In genomic region chr15:81917201-81917600, GRCm38 (mm10) we compare ENCODE assay signal across 10 mouse cellular contexts. TPM values are rescaled to one million over a fixed set of nuclear protein-coding genes. Genes with fewer than 3 reads are reported as not detected.
A peak's percentile ranks its signal among the peaks of the same experiment; 100 is the strongest.
DNase-seq lines count a peak whose midpoint lies in the region; ATAC-seq and TF ChIP-seq lines count a peak whose summit lies in the region.
"Had no signal": no experiment of that assay in that cellular context is flagged by ENCODE, and none has a peak within 500 bp of the region (broad histone marks: within the 10 kb centered on the region; RNA-seq: fewer than 3 reads in every experiment).

No protein-coding gene starts in this region.

- 0 out of 2 replicates have a peak, but pooled peaks have one; percentile 8 for TF ChIP-seq POLR2A in heart, adult 2 months (IDR thresholded peaks at IDR 0.05; ENCODE audit: insufficient read depth, low read depth, low read length)

- H3K36me3 ChIP-seq in heart, adult 2 months (ENCODE audit: control insufficient read depth, insufficient read depth, low read length), result no peaks in the 10 kb centered on the region
- H3K36me3 ChIP-seq in kidney, embryonic 16.5 days (ENCODE audit: insufficient read depth, low read length), result peaks cover 48% of the 10 kb centered on the region
- peaks cover 96% of the 10 kb centered on the region for H3K36me3 ChIP-seq in megakaryocyte, embryonic 14.5 days (replicated peaks; ENCODE audit: low read length)

- no peak for TF ChIP-seq EP300 in heart, adult 2 months (IDR thresholded peaks at IDR 0.05; ENCODE audit: insufficient read depth, low read depth, low read length)

- ATAC-seq in kidney, embryonic 16.5 days (ENCODE audit: low FRiP score, low TSS enrichment), result no peak
- no peak for ATAC-seq in megakaryocyte, adult 5-6 weeks (ENCODE audit: poor library complexity, severe bottlenecking)

- no peak for DNase-seq in heart, adult 2 months
- no peak for DNase-seq in heart, adult 9 months (ENCODE audit: low spot score in 2 of 2)
- no peak for DNase-seq in kidney, adult 8-10 months
- DNase-seq in left cerebral cortex, postnatal 25 days (ENCODE audit: low spot score in 2 of 2), result no peak

- H3K9me3 ChIP-seq in kidney, embryonic 16.5 days (ENCODE audit: low read length), result no peaks in the 10 kb centered on the region
- H3K9me3 ChIP-seq in megakaryocyte, embryonic 14.5 days, result no peaks in the 10 kb centered on the region
- H3K9me3 ChIP-seq: embryonic facial prominence, embryonic 13.5 days; heart, embryonic 10.5 days; hindbrain, embryonic 13.5 days had no signal

- no peaks in the 10 kb centered on the region for H3K79me2 ChIP-seq in heart, adult 2 months (replicated peaks; ENCODE audit: control insufficient read depth, insufficient read depth, low read length)

- no peak overlapping the region for H3K4me3 ChIP-seq in heart, adult 2 months
- H3K4me3 ChIP-seq in kidney, embryonic 16.5 days (ENCODE audit: low read length), result no peak overlapping the region
- H3K4me3 ChIP-seq in megakaryocyte, embryonic 14.5 days (replicated peaks), result peak overlapping the region; percentile 30
- H3K4me3 ChIP-seq: embryonic facial prominence, embryonic 13.5 days; heart, embryonic 10.5 days; hindbrain, embryonic 13.5 days had no signal

- WGBS in heart, adult 2 months, result 83% methylated on average over 12 of the region's 12 CpGs
- WGBS in kidney, embryonic 16.5 days, result 62% methylated on average over 12 of the region's 12 CpGs

- 0 out of 2 replicates have a peak, but pooled peaks cover 1% of the 10 kb centered on the region for H3K4me1 ChIP-seq in heart, adult 2 months (ENCODE audit: control insufficient read depth, insufficient read depth, low read length)
- 0 out of 2 replicates have a peak, but pooled peaks cover 3% of the 10 kb centered on the region for H3K4me1 ChIP-seq in kidney, embryonic 16.5 days (ENCODE audit: insufficient read depth, low read length)
- H3K4me1 ChIP-seq in megakaryocyte, embryonic 14.5 days, result peaks cover 97% of the 10 kb centered on the region
- H3K4me1 ChIP-seq: embryonic facial prominence, embryonic 13.5 days had no signal

- TF ChIP-seq CTCF in heart, adult 2 months (IDR thresholded peaks at IDR 0.05), result no peak

- no peaks in the 10 kb centered on the region for H3K27me3 ChIP-seq in heart, adult 2 months (ENCODE audit: control insufficient read depth, insufficient read depth, low read length)
- H3K27me3 ChIP-seq in kidney, embryonic 16.5 days (ENCODE audit: insufficient read depth, low read length), result no peaks in the 10 kb centered on the region
- no peaks in the 10 kb centered on the region for H3K27me3 ChIP-seq in megakaryocyte, embryonic 14.5 days (replicated peaks)
- H3K27me3 ChIP-seq: embryonic facial prominence, embryonic 13.5 days; hindbrain, embryonic 13.5 days had no signal

- no peak overlapping the region for H3K27ac ChIP-seq in heart, adult 2 months
- peak overlapping the region; percentile 39; the same call in 1 of the 2 replicates for H3K27ac ChIP-seq in kidney, embryonic 16.5 days (ENCODE audit: low read length)
- H3K27ac ChIP-seq: embryonic facial prominence, embryonic 13.5 days; heart, embryonic 10.5 days; hindbrain, embryonic 13.5 days had no signal

- intact Hi-C loops in heart, adult 2 months (cut with DNase I), result loop anchor here (1.0 kb wide), 1 partner anchor 86 kb away; no protein-coding TSS in a partner anchor
- intact Hi-C loops in left cerebral cortex, postnatal 25 days (cut with DNase I), result no loop called here

- H3K9ac ChIP-seq in heart, adult 2 months (ENCODE audit: low read depth, low read length), result no peak overlapping the region
- H3K9ac ChIP-seq in kidney, embryonic 16.5 days (replicated peaks; ENCODE audit: low read length), result no peak overlapping the region
- H3K9ac ChIP-seq: embryonic facial prominence, embryonic 13.5 days; hindbrain, embryonic 13.5 days had no signal

- H3K4me2 ChIP-seq in kidney, embryonic 16.5 days (replicated peaks; ENCODE audit: low read depth, low read length), result no peak overlapping the region
- H3K4me2 ChIP-seq: embryonic facial prominence, embryonic 13.5 days; hindbrain, embryonic 13.5 days had no signal

RNA-seq across cellular contexts. Expression of gene Polr3h, which starts 8.8 kb away (rescaled TPM):
- 1 to 10 TPM; 5.9 to 8.1 TPM for total RNA-seq in heart, adult 2 months (2021)
- 7.2 and 10.2 TPM in 2 replicates for polyA plus RNA-seq in heart, adult 2 months (2012; rRNA removed)
- polyA plus RNA-seq in kidney, embryonic 16.5 days (2015; fragmentation: Nextera tagmentation; extraction: Ambion mirVana), result 95.5 and 98.5 TPM in 2 replicates
- 38.3 and 52.6 TPM in 2 replicates for polyA plus RNA-seq in megakaryocyte, embryonic 14.5 days (2012; ENCODE audit: insufficient read depth, low replicate concordance)
- 2.7 and 3.9 TPM in 2 replicates for total RNA-seq in megakaryocyte, adult 5-6 weeks (2015)
- 5.5 and 7.8 TPM in 2 replicates for total RNA-seq in megakaryocyte, adult 5-6 weeks (2017)
- total RNA-seq in left cerebral cortex, postnatal 25 days (2021), result 10 to 100 TPM; 49.8 to 56.5 TPM

RNA-seq across cellular contexts. Expression of gene Csdc2, which starts 19.4 kb away (rescaled TPM):
- 10 to 100 TPM; 66.1 to 92.7 TPM for total RNA-seq in heart, adult 2 months (2021)
- 85.7 and 111 TPM in 2 replicates for polyA plus RNA-seq in heart, adult 2 months (2012; rRNA removed)
- polyA plus RNA-seq in kidney, embryonic 16.5 days (2015; fragmentation: Nextera tagmentation; extraction: Ambion mirVana), result 35.2 and 38.1 TPM in 2 replicates
- polyA plus RNA-seq in megakaryocyte, embryonic 14.5 days (2012; ENCODE audit: insufficient read depth, low replicate concordance), result not detected in 2 replicates
- total RNA-seq in megakaryocyte, adult 5-6 weeks (2015), result not detected in 2 replicates
- not detected in 2 replicates for total RNA-seq in megakaryocyte, adult 5-6 weeks (2017)
- 10 to 100 TPM; 96.0 to 98.3 TPM for total RNA-seq in left cerebral cortex, postnatal 25 days (2021)

RNA-seq across cellular contexts. Expression of gene Pmm1, which starts 43.5 kb away (rescaled TPM):
- total RNA-seq in heart, adult 2 months (2021), result 10 to 100 TPM; 22.0 to 26.7 TPM
- polyA plus RNA-seq in heart, adult 2 months (2012; rRNA removed), result 27.7 and 34.4 TPM in 2 replicates
- 33.6 and 37.3 TPM in 2 replicates for polyA plus RNA-seq in kidney, embryonic 16.5 days (2015; fragmentation: Nextera tagmentation; extraction: Ambion mirVana)
- 7.0 and 42.9 TPM in 2 replicates for polyA plus RNA-seq in megakaryocyte, embryonic 14.5 days (2012; ENCODE audit: insufficient read depth, low replicate concordance)
- total RNA-seq in megakaryocyte, adult 5-6 weeks (2015), result 10.4 and 10.5 TPM in 2 replicates
- 5.6 and 5.7 TPM in 2 replicates for total RNA-seq in megakaryocyte, adult 5-6 weeks (2017)
- total RNA-seq in left cerebral cortex, postnatal 25 days (2021), result 100 to 1,000 TPM; 203 to 208 TPM

RNA-seq across cellular contexts. Expression of gene Aco2, which starts 45.1 kb away (rescaled TPM):
- 1,000 to 10,000 TPM; 1,810 to 2,215 TPM for total RNA-seq in heart, adult 2 months (2021)
- 2,076 and 2,628 TPM in 2 replicates for polyA plus RNA-seq in heart, adult 2 months (2012; rRNA removed)
- 281 and 293 TPM in 2 replicates for polyA plus RNA-seq in kidney, embryonic 16.5 days (2015; fragmentation: Nextera tagmentation; extraction: Ambion mirVana)
- polyA plus RNA-seq in megakaryocyte, embryonic 14.5 days (2012; ENCODE audit: insufficient read depth, low replicate concordance), result 36.5 and 110 TPM in 2 replicates
- total RNA-seq in megakaryocyte, adult 5-6 weeks (2015), result 47.0 and 58.7 TPM in 2 replicates
- total RNA-seq in megakaryocyte, adult 5-6 weeks (2017), result 82.3 and 89.4 TPM in 2 replicates
- 100 to 1,000 TPM; 423 to 442 TPM for total RNA-seq in left cerebral cortex, postnatal 25 days (2021)

RNA-seq across cellular contexts. Expression of gene Phf5a, which starts 45.5 kb away (rescaled TPM):
- 10 to 100 TPM; 30.2 to 36.5 TPM for total RNA-seq in heart, adult 2 months (2021)
- polyA plus RNA-seq in heart, adult 2 months (2012; rRNA removed), result 30.2 and 39.1 TPM in 2 replicates
- polyA plus RNA-seq in kidney, embryonic 16.5 days (2015; fragmentation: Nextera tagmentation; extraction: Ambion mirVana), result 167 and 172 TPM in 2 replicates
- 4.8 and 12.6 TPM in 2 replicates for polyA plus RNA-seq in megakaryocyte, embryonic 14.5 days (2012; ENCODE audit: insufficient read depth, low replicate concordance)
- total RNA-seq in megakaryocyte, adult 5-6 weeks (2015), result 65.3 and 85.6 TPM in 2 replicates
- total RNA-seq in megakaryocyte, adult 5-6 weeks (2017), result 30.1 and 34.0 TPM in 2 replicates
- 10 to 100 TPM; 33.7 to 34.7 TPM for total RNA-seq in left cerebral cortex, postnatal 25 days (2021)

Comparison
In these comparisons a context has a peak if more than half of its experiments do, and no peak if none do; other contexts are left out.
1. RNA of gene Polr3h, which starts 8.8 kb away (total RNA-seq): 49.8 to 56.5 TPM in left cerebral cortex, postnatal 25 days; 5.9 to 8.1 TPM in heart, adult 2 months and 2.7 to 7.8 TPM in megakaryocyte, adult 5-6 weeks; every median in the first group is over 4 times any median in the second.
2. RNA of gene Csdc2, which starts 19.4 kb away (total RNA-seq): 96.0 to 98.3 TPM in left cerebral cortex, postnatal 25 days and 66.1 to 92.7 TPM in heart, adult 2 months; not detected in megakaryocyte, adult 5-6 weeks; every median in the first group is over 10 times any median in the second.
3. RNA of gene Pmm1, which starts 43.5 kb away (total RNA-seq): 203 to 208 TPM in left cerebral cortex, postnatal 25 days; 22.0 to 26.7 TPM in heart, adult 2 months and 5.6 to 10.5 TPM in megakaryocyte, adult 5-6 weeks; every median in the first group is over 4 times any median in the second.